Mouse (Mus musculus) kidney, adult 2 months (tissue): ENCODE data around the gene Adad2.

ENCODE experiments used
- CTCF ChIP-seq: fragments of 200-500 bp; conservative IDR thresholded peaks from 2 replicates; pipeline ENCODE4 v1.5.1; 2011; ENCODE audit warnings: low read depth, mild to moderate bottlenecking, control low read depth, low read length, moderate library complexity, mixed read lengths; ENCODE audit not compliant: insufficient read depth, insufficient read length
- POLR2A ChIP-seq: fragments of 200-500 bp; IDR thresholded peaks from one replicate; pipeline ENCODE4 v1.6.1; 2011; ENCODE audit warnings: low read depth, low read length, control low read depth

- no peak for TF ChIP-seq CTCF
- TF ChIP-seq POLR2A = no peak
Measured at GRCm38 (mm10) chr8:119580441-119581161, 31.9 kb upstream of the Adad2 start.
